Mouse (Mus musculus) ES-E14 (cell line): ENCODE measurements at regions not wholly inside any gene's neighbourhood (a gene's known extent, or its start where the extent isn't known, plus 50 kb on each side); places are given as distances from the start of the nearest gene placed in this dataset.

ENCODE experiments used
- DNase-seq: peaks from one replicate; pipeline ENCODE4 v3.0.0-alpha.2; 2013; ENCODE audit warnings: low read depth, low spot score
- H3K27ac ChIP-seq: 2 replicates; pipeline ENCODE4 v1.5.1; 2012; ENCODE audit warnings: low read depth, mild to moderate bottlenecking, low read length, moderate library complexity, mixed read lengths; ENCODE audit not compliant: poor library complexity, insufficient read depth, severe bottlenecking
- H3K36me3 ChIP-seq: 2 replicates; pipeline ENCODE4 v1.6.1; 2012; ENCODE audit warnings: mild to moderate bottlenecking, low read length, moderate library complexity, mixed read lengths; ENCODE audit not compliant: control insufficient read depth, poor library complexity, insufficient read depth, severe bottlenecking
- H3K4me1 ChIP-seq, 2 experiments: fragments of 150-350 bp in 1 of 2; sonication (generic) in 1 of 2; 2 replicates each; pipeline ENCODE4 v1.6.1; 2012; ENCODE audit warnings: low read length in 2 of 2, mild to moderate bottlenecking in 1 of 2, mixed read lengths in 1 of 2; ENCODE audit not compliant: control insufficient read depth in 2 of 2, insufficient read depth in 2 of 2, poor library complexity in 1 of 2
- H3K4me3 ChIP-seq, 2 experiments: fragments of 150-350 bp in 1 of 2; sonication (generic) in 1 of 2; 2 replicates each; pipeline ENCODE4 v1.5.1; 2012; ENCODE audit warnings: low read length in 2 of 2, low read depth in 1 of 2, mild to moderate bottlenecking in 1 of 2, mixed read lengths in 1 of 2; ENCODE audit not compliant: insufficient read depth in 1 of 2, poor library complexity in 1 of 2, severe bottlenecking in 1 of 2
- H3K9ac ChIP-seq: 2 replicates; pipeline ENCODE4 v1.6.1; 2012; ENCODE audit warnings: low read depth, mild to moderate bottlenecking, low read length, mixed read lengths; ENCODE audit not compliant: poor library complexity, insufficient read depth, severe bottlenecking
- H3K9me3 ChIP-seq: fragments of 150-350 bp; sonication (generic); 2 replicates; pipeline ENCODE4 v1.6.1; 2012; ENCODE audit warnings: low read depth, mild to moderate bottlenecking, low read length; ENCODE audit not compliant: control insufficient read depth, insufficient read depth
- CHD2 ChIP-seq: IDR thresholded peaks from 2 replicates; pipeline ENCODE4 v1.6.1; 2014; ENCODE audit warnings: mild to moderate bottlenecking, low read depth, low read length, inconsistent platforms
- HCFC1 ChIP-seq: IDR thresholded peaks from 2 replicates; pipeline ENCODE4 v1.6.1; 2012; ENCODE audit warnings: low read length, inconsistent platforms, borderline replicate concordance; ENCODE audit not compliant: insufficient read depth
- MAFK ChIP-seq: IDR thresholded peaks from 2 replicates; pipeline ENCODE4 v1.6.1; 2014; ENCODE audit warnings: mild to moderate bottlenecking, low read depth, low read length, inconsistent platforms; ENCODE audit not compliant: insufficient read depth
- ZC3H11A ChIP-seq: IDR thresholded peaks from 2 replicates; pipeline ENCODE4 v1.6.1; 2012; ENCODE audit warnings: low read depth, mild to moderate bottlenecking, inconsistent platforms, low read length, borderline replicate concordance
- ZNF384 ChIP-seq: IDR thresholded peaks from 2 replicates; pipeline ENCODE4 v1.6.1; 2012; ENCODE audit warnings: low read depth, low read length, inconsistent platforms
- in situ Hi-C, 2 experiments: fragments of 600-800 bp; cut with MboI; formaldehyde crosslinking; loops; one replicate each; pipeline ENCODE4 v1.15.1; 2025; ENCODE audit warnings: low sequenced_read_pairs in 2 of 2, inconsistent platforms in 1 of 2; ENCODE audit not compliant: unreplicated experiment in 2 of 2

DNA sequence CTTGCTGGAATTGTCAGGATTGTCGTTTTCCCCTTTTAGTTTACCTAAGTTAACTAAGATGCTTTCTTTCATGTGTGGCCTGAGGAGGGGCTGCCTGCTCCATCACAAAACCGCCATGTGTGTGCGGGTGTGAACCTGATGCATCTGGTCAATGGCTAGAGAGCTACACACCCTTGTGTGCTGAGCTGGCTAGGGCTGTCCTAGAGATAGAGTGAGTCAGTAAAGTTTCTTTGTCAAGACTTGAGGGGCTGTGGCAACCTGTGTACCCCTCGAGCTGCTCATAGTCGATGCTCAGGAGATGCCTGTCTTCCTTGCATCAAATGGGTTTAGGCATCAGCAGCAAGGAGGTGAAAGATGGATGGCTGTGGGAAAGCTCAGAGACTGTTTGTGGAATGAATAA is 147.1 kb upstream of the Rtl1 start:
- in situ Hi-C loops, result no loop called here
- peaks cover 0 to 7% of the 10 kb centered on the region in 2 experiments; a peak in 1 of 4 replicates for H3K4me1 ChIP-seq
- no peak for DNase-seq
- H3K4me3 ChIP-seq, result no peak overlapping the region
- peaks cover 33% of the 10 kb centered on the region; the same call in 1 of the 2 replicates for H3K36me3 ChIP-seq
- TF ChIP-seq HCFC1, result no peak
- no peak for TF ChIP-seq MAFK
- TF ChIP-seq ZC3H11A, result no peak
- no peak for TF ChIP-seq ZNF384
- no peak for TF ChIP-seq CHD2
- no peak overlapping the region for H3K9ac ChIP-seq
- H3K27ac ChIP-seq, result no peak overlapping the region
- no peaks in the 10 kb centered on the region for H3K9me3 ChIP-seq

DNA sequence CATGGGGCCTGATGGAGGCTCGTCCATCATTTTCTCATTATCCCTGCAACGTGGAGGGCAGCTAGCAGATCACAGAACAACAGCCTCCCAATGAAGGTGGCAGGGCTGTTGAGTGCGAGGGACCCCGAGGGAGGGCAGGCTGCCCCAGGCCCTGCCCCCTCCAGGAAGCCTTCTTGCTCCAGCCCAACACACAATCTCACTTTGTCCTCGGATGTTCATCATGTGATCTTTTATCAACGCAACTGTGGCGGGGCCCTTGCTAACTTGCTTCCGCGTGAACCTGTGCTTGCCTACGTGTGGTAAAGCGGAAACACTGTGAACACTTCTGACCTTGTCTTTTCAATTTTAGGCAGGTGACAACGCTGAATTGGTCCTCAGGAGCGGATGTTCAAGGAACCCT is 147.6 kb upstream of the Rtl1 start:
- Histone ChIP-seq H3K27ac (no peak overlapping the region), H3K4me3 (no peak overlapping the region), H3K36me3 (peaks cover 28% of the 10 kb centered on the region; the same call in 1 of the 2 replicates), H3K9ac (no peak overlapping the region), H3K9me3 (no peaks in the 10 kb centered on the region), H3K4me1 (peaks cover 0 to 7% of the 10 kb centered on the region in 2 experiments; a peak in 1 of 4 replicates)
- TF ChIP-seq ZC3H11A, result no peak
- TF ChIP-seq ZNF384, result no peak
- no peak for TF ChIP-seq MAFK
- no peak for DNase-seq
- in situ Hi-C loops, result no loop called here

DNA sequence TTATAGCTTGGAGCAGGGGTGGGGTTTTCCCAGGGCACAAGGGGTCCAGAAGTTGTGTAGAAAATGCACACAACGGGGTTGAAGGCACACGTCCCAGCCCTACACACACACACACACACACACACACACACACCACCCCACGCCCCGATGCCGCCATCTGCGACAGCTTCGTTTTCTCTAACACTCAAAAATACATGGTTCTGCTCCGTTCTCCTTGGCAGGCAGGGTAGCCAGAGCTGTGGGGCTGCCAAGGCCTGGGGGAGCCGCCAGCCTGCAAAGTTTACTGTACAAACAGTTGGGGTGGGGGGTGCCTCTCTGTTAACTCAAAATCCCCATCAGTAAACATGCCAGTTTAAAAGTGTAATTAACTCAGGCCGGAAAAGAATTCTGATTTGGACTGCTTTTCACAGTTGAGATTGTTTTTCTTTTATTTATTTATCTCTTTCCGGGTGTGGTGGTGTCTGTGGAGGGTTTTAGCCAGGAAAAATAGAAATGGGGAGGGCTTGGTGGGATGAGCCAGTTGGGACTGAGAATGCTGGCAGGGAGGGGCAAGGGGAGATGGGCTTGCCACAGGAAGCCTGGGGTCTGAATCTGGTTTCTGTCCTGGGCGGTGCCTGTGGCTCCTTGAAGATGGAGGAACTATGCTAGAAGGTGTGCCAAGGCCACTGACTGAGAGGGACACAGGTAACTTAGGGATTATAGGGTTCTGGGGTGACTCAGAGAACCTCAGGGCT is 148.4 kb upstream of the Rtl1 start:
- no peak overlapping the region for H3K4me3 ChIP-seq
- DNase-seq, result no peak
- H3K36me3 ChIP-seq, result peaks cover 22% of the 10 kb centered on the region; the same call in 1 of the 2 replicates
- no peak overlapping the region; the same call in 1 of the 2 replicates for H3K27ac ChIP-seq
- in situ Hi-C loops, result no loop called here
- no peak for TF ChIP-seq HCFC1
- no peak overlapping the region for H3K9ac ChIP-seq
- H3K4me1 ChIP-seq, result peaks cover 0 to 7% of the 10 kb centered on the region in 2 experiments; a peak in 1 of 4 replicates
- no peaks in the 10 kb centered on the region for H3K9me3 ChIP-seq

DNA sequence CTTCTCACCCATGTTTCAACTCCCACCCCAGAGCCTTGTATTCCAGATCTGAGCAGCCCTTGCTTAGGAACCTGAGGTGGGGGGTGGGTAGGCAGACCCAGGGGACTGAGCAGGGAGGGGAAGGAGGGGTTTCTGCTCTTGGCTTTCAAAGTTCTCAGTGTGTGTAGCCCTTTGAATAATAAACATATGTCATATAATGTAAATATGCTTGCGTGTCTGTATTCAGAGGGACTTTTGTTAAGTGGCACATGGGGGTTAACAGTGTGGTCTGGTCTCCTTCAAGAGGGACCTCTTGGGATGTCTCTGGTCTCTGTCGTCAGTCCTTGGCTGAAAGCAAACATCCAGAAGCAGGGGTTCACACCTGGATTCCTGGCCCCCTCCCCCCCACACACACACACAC is 149.1 kb upstream of the Rtl1 start:
- H3K4me3 ChIP-seq, result no peak overlapping the region

DNA sequence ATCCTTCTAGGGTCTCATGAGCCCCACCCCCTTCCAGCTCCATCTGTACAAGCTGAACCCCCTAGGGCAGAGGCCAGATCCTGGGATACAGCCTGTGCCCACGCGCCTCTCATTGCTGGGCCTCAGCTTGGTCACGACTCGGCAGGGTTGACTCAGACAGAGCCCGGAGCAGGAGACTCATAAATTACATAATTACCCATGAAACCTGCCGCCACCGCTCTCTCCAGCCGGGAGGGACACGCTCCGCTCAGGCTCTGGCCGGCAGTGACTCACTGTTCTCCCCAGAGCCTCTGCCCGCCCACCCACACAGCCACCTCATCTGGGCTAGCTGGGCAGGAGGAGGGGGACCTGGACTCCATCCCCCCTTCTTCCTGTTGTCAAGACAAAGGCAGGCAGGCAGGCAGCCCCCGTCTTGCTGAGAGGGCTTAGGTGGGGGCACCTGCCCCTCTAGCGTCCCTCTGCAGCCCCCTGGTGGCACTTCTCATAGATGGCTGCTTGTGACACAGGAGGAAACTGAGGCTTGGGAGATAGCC is 149.6 kb upstream of the Rtl1 start:
- Histone ChIP-seq H3K9ac (no peak overlapping the region), H3K4me3 (peak overlapping the region; percentile 39 to 58; a peak in 2 of 4 replicates), H3K9me3 (no peaks in the 10 kb centered on the region), H3K4me1 (peaks cover 0 to 7% of the 10 kb centered on the region in 2 experiments; a peak in 1 of 4 replicates), H3K36me3 (peaks cover 18% of the 10 kb centered on the region; the same call in 1 of the 2 replicates), H3K27ac (no peak overlapping the region)
- TF ChIP-seq ZC3H11A (no peak), MAFK (no peak), ZNF384 (no peak), HCFC1 (no peak), CHD2 (no peak)
- peak; percentile 7 for DNase-seq
- in situ Hi-C loops, result loop anchor here in 1 of 2 experiments (25.0 kb wide), 1 partner anchor 213 kb away; no protein-coding TSS in a partner anchor

More for the DNA sequence above, 149.1 kb upstream of the Rtl1 start:
- in situ Hi-C loops, result no loop called here
- Histone ChIP-seq H3K4me1 (peaks cover 0 to 7% of the 10 kb centered on the region in 2 experiments; a peak in 1 of 4 replicates), H3K27ac (no peak overlapping the region), H3K9ac (no peak overlapping the region), H3K36me3 (peaks cover 18% of the 10 kb centered on the region; the same call in 1 of the 2 replicates), H3K9me3 (no peaks in the 10 kb centered on the region)
- no peak for DNase-seq
- TF ChIP-seq ZC3H11A (no peak), HCFC1 (no peak), ZNF384 (no peak), CHD2 (no peak), MAFK (no peak)
